Mouse (Mus musculus): ENCODE measurements around the gene Glis1.

Gene Glis1

GRCm38 (mm10) chr4:107637670-107638069 is 203.3 kb downstream of the Glis1 start:
- DNase-seq, result peak; percentile 18

- no peak for DNase-seq
Measured at GRCm38 (mm10) chr4:107638303-107638702, 203.9 kb downstream of the Glis1 start.

- DNase-seq, result no peak
Measured at GRCm38 (mm10) chr4:107641624-107642023, 207.2 kb downstream of the Glis1 start.

- DNase-seq, result no peak
Measured at GRCm38 (mm10) chr4:107648959-107649485, 214.6 kb downstream of the Glis1 start.

GRCm38 (mm10) chr4:107651021-107651496 is 216.7 kb downstream of the Glis1 start:
- no peak for DNase-seq

DNA sequence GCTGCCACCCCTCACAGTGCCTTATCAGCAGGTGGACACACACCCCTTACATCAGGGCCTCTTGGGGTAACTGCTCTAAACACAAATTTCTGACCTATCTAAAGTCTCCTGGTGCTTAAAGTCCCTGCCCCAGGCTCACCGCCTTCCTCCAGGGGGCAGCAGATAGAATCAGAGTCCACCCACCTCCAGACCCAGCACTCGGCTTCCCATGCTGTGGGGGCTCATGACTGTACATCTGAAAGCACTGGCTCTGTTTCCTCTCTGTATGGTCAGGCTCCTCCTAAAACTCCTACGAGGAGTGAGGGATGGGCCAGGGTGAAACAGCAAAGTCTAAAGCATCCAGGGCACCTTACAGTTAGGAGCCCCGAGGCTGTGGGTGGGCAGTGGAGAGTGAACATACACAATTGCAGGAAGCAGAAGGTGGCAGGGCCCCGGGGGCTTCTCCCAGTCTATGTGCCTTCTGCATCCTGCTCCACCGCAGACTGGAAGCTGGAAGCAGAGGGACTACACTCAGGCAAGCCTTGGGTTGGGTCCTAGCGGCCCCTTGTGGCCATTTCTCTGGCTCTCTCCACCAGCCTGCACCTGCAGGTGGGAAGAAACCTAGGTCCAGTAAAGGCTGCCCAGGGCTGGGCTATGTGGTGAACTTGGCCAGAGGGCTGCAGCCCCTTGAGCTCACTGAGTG is 218.3 kb downstream of the Glis1 start:
- peak; percentile 73 for DNase-seq

GRCm38 (mm10) chr4:107653280-107653643 is 218.9 kb downstream of the Glis1 start:
- DNase-seq, result no peak

DNA sequence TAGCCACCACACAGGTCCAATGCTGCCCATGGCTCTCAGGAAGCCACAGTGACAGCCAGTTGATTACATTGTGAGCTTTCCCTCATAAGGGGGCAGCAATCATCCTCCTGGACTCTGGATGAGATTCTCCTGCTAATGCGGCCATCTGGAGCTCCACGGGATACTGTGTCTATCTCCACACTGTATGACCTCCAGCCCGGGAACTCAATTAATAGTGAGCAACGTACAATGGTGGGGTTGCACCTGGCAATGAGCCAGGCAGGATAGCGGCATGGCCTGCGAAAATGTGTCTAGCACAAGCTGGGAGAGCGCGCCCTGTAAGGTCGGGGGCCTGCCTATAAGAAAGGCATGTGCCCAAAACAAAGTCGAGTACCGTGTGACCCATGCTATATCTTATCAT is 226.3 kb downstream of the Glis1 start:
- DNase-seq, result peak; percentile 41

DNA sequence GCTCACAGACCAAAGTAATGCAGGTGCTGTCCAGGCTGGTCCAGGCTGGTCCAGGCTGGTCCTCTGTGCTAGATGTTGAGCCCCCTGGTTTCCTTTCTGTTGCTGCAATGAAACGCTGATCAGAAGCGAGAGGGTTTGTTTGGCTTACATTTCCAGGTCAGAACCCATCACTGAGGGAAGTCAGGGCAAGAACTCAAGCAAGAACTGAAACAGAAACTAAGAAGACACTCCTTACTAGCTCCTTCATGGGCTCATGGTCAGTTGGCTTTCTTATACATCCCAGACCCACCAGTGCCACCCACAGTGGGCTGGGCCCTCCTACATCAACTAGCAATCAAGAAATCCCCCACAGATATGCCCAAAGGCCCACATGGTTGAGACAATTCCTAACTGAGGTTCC is 234.1 kb downstream of the Glis1 start:
- no peak for DNase-seq

DNA sequence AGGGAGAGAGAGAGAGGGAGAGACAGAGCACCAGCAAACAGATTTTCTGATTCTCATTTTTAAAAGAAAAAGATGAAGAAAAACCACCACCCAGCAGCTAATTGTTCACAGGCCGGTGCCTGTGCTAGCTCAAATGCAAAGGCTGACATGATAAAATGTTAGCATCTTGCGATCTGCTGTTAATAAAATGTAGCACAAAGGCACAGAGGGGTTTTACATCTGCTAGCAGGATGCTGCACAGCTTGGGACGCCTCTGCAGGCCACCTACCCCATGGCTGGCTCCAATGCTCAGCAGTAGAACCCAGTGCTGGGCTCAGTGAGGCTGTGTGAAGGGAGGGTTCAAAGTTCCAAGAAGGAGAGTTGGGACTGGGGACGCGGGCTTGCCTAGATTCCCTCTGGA is 236.3 kb downstream of the Glis1 start:
- DNase-seq, result no peak

- peak; percentile 30 for DNase-seq
Measured at GRCm38 (mm10) chr4:107673638-107674321, 239.4 kb downstream of the Glis1 start.

DNA sequence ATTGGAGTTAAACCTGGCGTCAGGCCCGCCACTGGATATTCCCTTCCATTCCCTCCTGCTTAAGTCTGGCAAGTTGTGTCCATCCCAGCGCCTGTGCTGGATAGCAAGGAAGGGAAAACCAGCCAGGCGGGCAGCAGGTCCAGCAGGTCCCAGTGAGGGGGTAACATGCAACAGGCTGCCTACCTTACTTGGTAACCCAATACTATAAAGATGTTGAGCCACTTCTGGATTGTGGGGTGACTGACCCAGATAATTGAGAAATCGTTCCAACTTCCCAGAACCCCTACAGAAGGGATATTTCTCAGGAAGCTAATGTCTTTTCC is 239.9 kb downstream of the Glis1 start:
- DNase-seq, result no peak

- no peak for DNase-seq
Measured at GRCm38 (mm10) chr4:107675645-107676044, 241.3 kb downstream of the Glis1 start.

- DNase-seq, result no peak
Measured at GRCm38 (mm10) chr4:107680311-107681098, 246.1 kb downstream of the Glis1 start.

DNA sequence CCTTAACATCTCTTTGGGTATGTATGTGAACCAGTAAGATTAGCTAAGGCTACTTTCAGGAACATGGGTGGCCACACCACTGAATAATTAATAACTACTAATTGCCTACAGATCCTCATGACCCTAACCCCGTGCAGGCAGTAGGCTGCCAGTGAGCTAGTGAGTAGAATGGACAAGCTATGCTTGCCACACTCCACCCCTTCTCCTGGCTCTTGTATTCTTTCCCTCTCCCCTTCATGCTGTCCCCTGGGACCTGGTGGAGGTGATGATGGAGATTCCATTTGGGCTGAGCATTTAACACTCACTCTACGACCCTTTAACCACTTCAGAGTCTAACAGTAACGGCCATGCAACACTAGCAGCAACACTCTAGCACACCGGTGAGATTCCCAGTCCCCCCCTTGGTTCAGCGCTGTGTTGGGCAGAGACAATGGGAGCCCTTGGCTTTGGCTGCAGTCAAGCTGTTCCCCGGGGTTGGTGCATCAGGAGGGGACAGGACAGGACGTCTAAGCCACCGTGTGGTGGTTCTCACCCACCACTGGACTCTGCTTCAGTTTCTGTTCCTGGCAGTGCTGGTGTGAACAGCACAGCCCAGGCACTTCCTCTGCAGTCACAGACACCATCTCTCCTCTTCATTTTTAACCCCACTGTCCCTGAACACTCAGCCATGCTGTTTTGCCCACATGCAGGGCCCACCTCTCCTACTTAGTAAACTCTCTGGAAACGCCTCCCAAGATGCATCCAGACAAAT is 246.9 kb downstream of the Glis1 start:
- DNase-seq, result no peak

- DNase-seq, result no peak
Measured at GRCm38 (mm10) chr4:107683006-107683756, 248.8 kb downstream of the Glis1 start.

DNA sequence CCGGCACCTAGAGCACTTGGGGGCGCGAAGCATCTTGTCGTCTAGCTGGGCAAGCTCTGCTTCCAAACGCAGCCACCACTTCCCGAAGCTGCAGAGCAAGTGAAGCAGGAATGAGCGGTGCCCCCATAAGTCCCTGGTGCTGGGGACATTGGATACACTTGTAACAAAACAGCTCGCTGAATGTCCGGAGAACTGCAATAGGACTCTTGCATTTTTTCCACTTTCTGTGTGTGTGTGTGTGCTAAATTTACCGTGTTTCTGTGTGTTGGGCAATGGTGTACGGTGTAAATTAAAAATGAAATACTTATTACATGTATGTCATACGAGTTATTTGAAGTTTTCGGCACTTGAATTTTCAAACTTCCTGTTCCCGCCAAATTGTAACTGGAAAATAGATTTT is 249.7 kb downstream of the Glis1 start, which contains the start of gene Dmrtb1:
Gene Dmrtb1, minus strand, starts transcription at position 101 of the 400 bp plus-strand sequence.
- DNase-seq, result no peak
